Mouse (Mus musculus) layer of hippocampus, adult 2 months (tissue): Measurements from ENCODE around the gene Topbp1. TPM values are rescaled to one million over a fixed set of nuclear protein-coding genes. Genes with fewer than 3 reads are reported as not detected.
"Not testable (repeated sequence)": the region's sequence is repeated elsewhere in the genome, so short reads cannot be mapped to it uniquely, and the experiment has no call there.

Source experiments
- DNase-seq, 2 experiments: peaks; one replicate each; pipeline ENCODE4 v3.0.0; 2022; ENCODE audit warnings: low spot score in 2 of 2
- H3K27ac ChIP-seq: fragments of 200-600 bp; 2 replicates; pipeline ENCODE4 v1.8.1; 2022
- H3K4me3 ChIP-seq: fragments of 200-600 bp; 2 replicates; pipeline ENCODE4 v1.8.1; 2022; ENCODE audit warnings: mild to moderate bottlenecking
- CTCF ChIP-seq: fragments of 200-600 bp; conservative IDR thresholded peaks from 2 replicates; pipeline ENCODE4 v1.8.1; 2022; ENCODE audit warnings: antibody characterized with exemption, mild to moderate bottlenecking, moderate library complexity
- total RNA-seq, 2 experiments: library from RNA; stranded (reverse); gene quantifications; 2 replicates each; pipeline ENCODE4 v1.2.3; 2021

Gene Topbp1
- total RNA-seq, 2 experiments from 2014 or later: 22.4 to 22.7 TPM

DNA sequence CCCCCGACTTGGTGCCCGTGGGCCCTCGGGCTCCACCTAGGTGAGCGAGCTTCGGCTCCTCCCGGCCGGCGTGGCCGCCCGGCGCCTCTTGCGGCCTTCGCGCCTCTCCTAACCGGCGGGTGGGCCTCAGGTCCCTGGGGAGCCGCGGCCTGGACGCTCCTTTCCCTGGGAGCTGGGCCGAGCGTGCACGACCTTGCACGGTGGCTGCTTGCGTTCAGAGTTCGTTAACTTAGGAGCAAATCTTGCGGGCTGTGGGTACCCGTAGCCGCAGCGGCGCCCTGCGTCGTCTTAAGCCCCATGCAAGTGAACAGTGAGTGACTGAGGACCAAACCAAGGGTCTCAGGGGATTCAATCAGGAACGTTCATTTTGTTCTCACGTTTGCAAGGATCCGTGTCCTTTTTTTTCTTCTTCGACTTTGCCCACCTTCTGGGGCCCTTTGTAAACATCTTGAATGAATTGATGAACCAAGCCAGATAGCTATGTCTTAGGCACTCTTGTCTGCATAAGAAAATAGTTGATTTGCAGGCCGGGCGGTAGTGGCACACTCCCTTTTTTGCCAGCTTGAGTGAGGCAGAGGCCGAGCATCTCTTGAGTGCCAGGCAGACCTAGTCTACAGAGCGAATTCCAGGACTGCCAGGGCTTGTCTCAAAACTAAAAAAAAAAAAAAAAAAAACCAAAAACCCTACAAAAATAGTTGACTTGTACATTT lies 472 bp downstream of the Topbp1 start:
- H3K27ac ChIP-seq: peak overlapping the region; percentile 36
- peak in 1 of 2 experiments; percentile 4 for DNase-seq
- peak overlapping the region; percentile 72 for H3K4me3 ChIP-seq
- no peak for TF ChIP-seq CTCF

- H3K4me3 ChIP-seq: no peak overlapping the region
- no peak overlapping the region for H3K27ac ChIP-seq
- no peak for TF ChIP-seq CTCF
- DNase-seq: no peak
These were observed 4.8 kb downstream of the Topbp1 start for GRCm38 (mm10) chr9:103309832-103310231.

DNA sequence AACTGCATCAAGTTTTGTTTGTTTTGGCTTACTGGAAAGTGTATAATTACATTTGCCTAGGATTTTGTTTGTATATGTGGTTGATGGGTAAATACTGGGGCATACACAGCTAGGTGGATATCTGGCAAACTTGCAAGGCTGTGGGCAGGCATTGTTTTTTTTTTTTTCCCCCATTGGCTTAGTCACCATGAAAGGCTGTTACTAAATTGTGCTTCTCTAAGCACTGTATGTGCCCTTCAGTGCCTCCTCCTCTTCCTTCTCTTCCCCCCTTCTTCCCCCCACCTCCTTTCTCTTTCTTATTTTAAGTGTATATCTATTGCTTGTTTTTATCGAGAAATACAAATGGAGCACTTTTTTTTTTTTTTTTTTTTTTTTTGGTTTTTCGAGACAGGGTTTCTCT lies 19.7 kb downstream of the Topbp1 start:
- no peak for DNase-seq
- TF ChIP-seq CTCF: no peak
- Histone ChIP-seq H3K27ac (no peak overlapping the region), H3K4me3 (no peak overlapping the region)

GRCm38 (mm10) chr9:103326449-103326848 lies 21.4 kb downstream of the Topbp1 start:
- no peak overlapping the region for H3K27ac ChIP-seq
- no peak for DNase-seq
- no peak for TF ChIP-seq CTCF
- no peak overlapping the region for H3K4me3 ChIP-seq

GRCm38 (mm10) chr9:103332663-103333062 lies 27.6 kb downstream of the Topbp1 start:
- Histone ChIP-seq H3K4me3 (no peak overlapping the region), H3K27ac (no peak overlapping the region)
- TF ChIP-seq CTCF: no peak
- no peak for DNase-seq

DNA sequence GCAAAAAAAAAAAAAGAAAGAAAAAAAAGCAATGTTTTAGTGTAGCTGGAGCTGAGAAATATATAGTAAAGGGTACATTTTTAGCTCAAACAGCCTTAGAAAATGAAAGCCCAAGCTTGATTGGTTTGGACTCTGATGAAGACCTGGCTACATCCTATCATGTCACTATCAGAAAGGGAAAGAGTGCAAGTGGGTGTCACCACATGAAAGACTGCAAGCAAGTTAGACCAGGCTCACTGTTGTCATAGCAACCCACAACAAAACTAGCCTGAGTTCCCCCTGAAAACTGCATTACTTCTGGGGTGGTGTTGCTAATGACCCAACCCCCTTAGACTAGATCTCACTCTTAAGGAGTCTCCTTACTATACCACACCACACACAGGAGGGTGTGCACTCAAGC lies 31.9 kb downstream of the Topbp1 start:
- H3K27ac ChIP-seq: no peak overlapping the region
- TF ChIP-seq CTCF: no peak
- H3K4me3 ChIP-seq: no peak overlapping the region
- DNase-seq: no peak

DNA sequence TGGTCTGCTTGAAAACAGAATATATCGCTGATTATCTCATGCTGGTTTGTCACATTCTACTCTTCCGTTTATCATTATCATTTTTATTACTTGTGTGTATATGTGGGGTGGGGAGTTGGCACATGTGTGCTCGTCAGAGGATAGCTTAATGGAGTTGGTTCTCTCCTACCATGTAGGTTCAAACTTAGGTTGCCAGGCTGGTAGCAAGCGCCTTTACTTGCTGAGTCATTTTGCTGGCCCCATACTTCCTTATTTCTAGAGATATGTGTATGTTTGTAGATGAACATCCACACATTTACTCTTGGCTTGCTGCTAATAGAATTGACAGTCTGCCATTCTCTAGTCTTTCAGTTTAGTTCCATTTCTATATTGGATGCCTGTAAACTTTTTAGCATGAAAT lies 42.0 kb downstream of the Topbp1 start:
- Histone ChIP-seq H3K27ac (no peak overlapping the region), H3K4me3 (no peak overlapping the region)
- no peak for TF ChIP-seq CTCF
- DNase-seq: no peak

- no peak for DNase-seq
- no peak for TF ChIP-seq CTCF
- Histone ChIP-seq H3K4me3 (no peak overlapping the region), H3K27ac (no peak overlapping the region)
These were observed 43.0 kb downstream of the Topbp1 start for GRCm38 (mm10) chr9:103347996-103348490.

GRCm38 (mm10) chr9:103348791-103349190 lies 43.8 kb downstream of the Topbp1 start:
- no peak overlapping the region for H3K27ac ChIP-seq
- no peak overlapping the region for H3K4me3 ChIP-seq
- no peak for TF ChIP-seq CTCF
- DNase-seq: no peak

GRCm38 (mm10) chr9:103353500-103354260 lies 48.7 kb downstream of the Topbp1 start:
- not testable (repeated sequence) for DNase-seq, H3K27ac ChIP-seq, H3K4me3 ChIP-seq

- DNase-seq: no peak
- H3K27ac ChIP-seq: no peak overlapping the region
- TF ChIP-seq CTCF: peak; percentile 66
- no peak overlapping the region for H3K4me3 ChIP-seq
These were observed 52.9 kb downstream of the Topbp1 start for GRCm38 (mm10) chr9:103357893-103358292.

DNA sequence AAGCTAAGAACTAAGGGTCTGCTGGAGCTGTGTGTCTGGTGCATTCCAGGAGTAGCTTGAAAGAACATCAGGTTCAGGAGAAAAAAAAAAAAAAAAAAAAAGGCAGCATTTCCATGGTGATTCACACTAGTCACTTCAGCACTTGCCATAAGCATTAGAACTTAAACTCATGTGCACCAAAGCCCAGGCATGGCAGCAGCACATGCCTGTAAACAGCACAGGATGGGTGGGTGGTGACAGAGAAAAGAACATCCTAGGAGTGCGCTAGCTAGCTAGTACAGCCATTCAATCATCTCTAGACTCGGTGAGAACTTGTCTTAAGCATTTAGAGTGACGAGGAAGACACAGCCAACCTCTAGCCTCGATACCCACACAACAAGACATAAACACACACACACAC lies 53.5 kb downstream of the Topbp1 start:
- TF ChIP-seq CTCF: no peak
- Histone ChIP-seq H3K27ac (no peak overlapping the region), H3K4me3 (no peak overlapping the region)
- DNase-seq: no peak

DNA sequence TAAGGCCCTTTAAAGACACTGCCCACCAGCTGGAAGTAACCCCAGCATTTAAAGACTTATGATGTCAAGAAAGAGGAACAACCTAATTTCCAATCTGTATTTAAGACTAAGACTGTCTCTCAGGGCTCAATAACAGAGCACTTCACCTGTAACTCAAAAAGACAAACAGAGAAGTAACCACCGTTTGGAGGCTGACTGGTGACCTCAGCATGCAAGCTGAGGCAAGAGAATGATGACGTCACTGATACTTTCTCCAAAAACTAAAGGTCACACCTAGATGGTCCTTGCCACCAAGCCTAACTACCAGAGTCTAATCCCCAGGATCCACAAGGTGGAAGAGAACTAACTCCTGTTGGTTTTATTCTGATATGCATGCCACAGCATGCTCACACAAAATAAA lies 55.6 kb downstream of the Topbp1 start:
- no peak overlapping the region for H3K4me3 ChIP-seq
- no peak for TF ChIP-seq CTCF
- no peak overlapping the region for H3K27ac ChIP-seq
- DNase-seq: no peak

DNA sequence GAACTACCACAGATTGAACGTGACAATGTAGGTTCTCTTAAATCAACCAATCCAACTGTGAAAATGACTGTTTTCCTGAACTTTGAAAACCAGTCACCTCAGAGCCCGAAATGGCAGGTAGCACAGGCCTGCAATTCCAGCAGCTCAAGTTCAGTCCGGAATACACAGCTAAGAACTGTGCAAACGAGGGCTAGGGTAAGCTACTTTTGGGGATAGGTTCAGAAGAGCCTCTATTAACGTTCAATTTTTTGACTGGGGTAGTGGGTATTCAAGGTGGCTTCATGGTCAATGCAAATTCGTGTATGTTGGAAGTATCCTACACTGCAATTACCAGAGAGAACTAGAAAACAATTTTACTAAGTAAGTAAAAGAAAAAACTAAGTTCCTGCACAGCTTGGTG lies 58.1 kb downstream of the Topbp1 start:
- DNase-seq: no peak
- H3K4me3 ChIP-seq: peak overlapping the region; percentile 22; the same call in 1 of the 2 replicates
- no peak for TF ChIP-seq CTCF

More for the DNA sequence above, 58.1 kb downstream of the Topbp1 start:
- no peak overlapping the region for H3K27ac ChIP-seq
